Mouse (Mus musculus): ENCODE results near the gene Slmap. TPM values are rescaled to one million over a fixed set of nuclear protein-coding genes. Genes with fewer than 3 reads are reported as not detected.

The Slmap gene
- polyA plus RNA-seq, 1 experiment from 2014 or later, result 22.3 TPM

Other genes with a start within 250 kb of the Slmap start
- gene Dennd6a, start 38.9 kb upstream of the Slmap start, polyA plus RNA-seq (2014; fragmentation: Nextera tagmentation; extraction: Ambion mirVana), result 35.1 and 42.1 TPM in 2 replicates
- gene Arf4, start 103.1 kb upstream of the Slmap start, polyA plus RNA-seq (2014; fragmentation: Nextera tagmentation; extraction: Ambion mirVana), result 611 and 662 TPM in 2 replicates
- 12.4 and 13.4 TPM in 2 replicates for gene Pde12, start 135.0 kb upstream of the Slmap start, polyA plus RNA-seq (2014; fragmentation: Nextera tagmentation; extraction: Ambion mirVana)
- gene Dnah12, start 158.3 kb upstream of the Slmap start, polyA plus RNA-seq (2014; fragmentation: Nextera tagmentation; extraction: Ambion mirVana), result 0.04 TPM in 1 of 2 replicates, not detected in the other